Mouse (Mus musculus): ENCODE measurements around the gene Gli3. TPM values are rescaled to one million over a fixed set of nuclear protein-coding genes. Genes with fewer than 3 reads are reported as not detected.

Gli3 gene
- total and polyA plus RNA-seq, 2 experiments from 2014 or later = 1.9 to 8.1 TPM

DNA sequence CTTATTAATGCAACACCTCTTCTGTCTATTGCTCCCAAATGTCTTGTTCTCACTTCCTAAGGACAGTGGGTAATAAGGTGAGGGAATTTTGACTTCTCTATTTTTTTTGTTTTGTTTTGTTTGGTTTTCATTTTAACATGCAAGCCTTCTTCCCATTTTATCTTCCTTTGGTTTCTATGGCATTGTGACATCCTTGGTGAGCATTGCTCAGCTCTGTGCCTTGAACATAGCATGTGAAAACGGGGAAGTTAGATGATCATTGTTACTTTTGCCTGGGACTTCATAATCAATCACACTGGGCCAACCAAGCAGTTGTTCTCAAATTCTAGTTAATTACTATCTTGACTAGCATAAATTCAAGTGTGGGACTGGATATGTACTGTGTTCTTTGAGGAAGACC lies 258.4 kb downstream of the Gli3 start:
- Histone ChIP-seq H3K4me3 (ENCODE audit: low read depth, low read length) (no peak overlapping the region), H3K27ac (ENCODE audit: low read depth) (no peak overlapping the region), H3K27me3 (ENCODE audit: control insufficient read depth, insufficient read depth, low read length) (no peaks in the 10 kb centered on the region), H3K9ac (replicated peaks; ENCODE audit: low read depth, low read length) (no peak overlapping the region), H3K9me3 (replicated peaks; ENCODE audit: control insufficient read depth, low read length) (no peaks in the 10 kb centered on the region), H3K4me1 (ENCODE audit: control insufficient read depth, insufficient read depth) (no peaks in the 10 kb centered on the region), H3K36me3 (replicated peaks; ENCODE audit: control insufficient read depth, insufficient read depth, low read length) (no peaks in the 10 kb centered on the region), H3K4me2 (ENCODE audit: low read depth, low read length) (no peak overlapping the region)
- WGBS = 79% methylated on average over 1 of the region's 1 CpGs
- DNase-seq (ENCODE audit: low spot score) = no peak
- no peak for ATAC-seq (ENCODE audit: insufficient read depth, low read depth)
- TF ChIP-seq CTCF (IDR thresholded peaks at IDR 0.05; ENCODE audit: low read depth) (no peak), EP300 (IDR thresholded peaks at IDR 0.05; ENCODE audit: low read depth) (no peak)

DNA sequence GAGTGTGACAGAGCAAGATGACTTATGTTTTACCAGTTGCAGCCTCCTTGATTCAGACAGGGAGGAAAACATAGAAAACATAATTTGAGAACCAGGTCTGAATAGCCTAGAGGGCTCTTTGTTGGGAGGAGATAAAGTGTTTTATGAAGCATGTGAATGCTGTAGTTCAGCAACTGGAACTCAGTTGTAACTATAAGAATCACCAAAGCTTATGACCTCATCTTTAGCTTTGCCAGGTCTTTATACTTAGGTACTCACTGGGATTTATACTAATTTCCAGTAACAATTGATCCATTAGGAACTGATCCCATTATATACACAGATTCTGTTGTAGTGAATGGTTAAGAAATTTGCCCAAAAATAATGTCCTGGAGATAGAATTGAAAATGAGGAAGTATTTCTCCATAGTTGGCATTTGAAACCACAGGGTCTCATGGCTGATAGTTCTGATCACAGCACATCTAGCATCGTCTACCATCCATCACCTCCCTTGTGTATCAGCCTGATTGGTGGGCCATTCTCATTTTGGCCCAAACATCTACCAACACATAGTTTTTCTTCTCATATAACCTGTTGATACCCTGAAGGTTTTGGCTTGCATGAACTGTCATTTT lies 259.8 kb downstream of the Gli3 start:
- Histone ChIP-seq H3K4me2 (ENCODE audit: low read depth, low read length) (no peak overlapping the region), H3K36me3 (replicated peaks; ENCODE audit: control insufficient read depth, insufficient read depth, low read length) (no peaks in the 10 kb centered on the region), H3K27ac (ENCODE audit: low read depth) (no peak overlapping the region), H3K4me1 (ENCODE audit: control insufficient read depth, insufficient read depth) (no peaks in the 10 kb centered on the region), H3K9me3 (replicated peaks; ENCODE audit: control insufficient read depth, low read length) (no peaks in the 10 kb centered on the region), H3K9ac (replicated peaks; ENCODE audit: low read depth, low read length) (no peak overlapping the region), H3K27me3 (ENCODE audit: control insufficient read depth, insufficient read depth, low read length) (no peaks in the 10 kb centered on the region), H3K4me3 (ENCODE audit: low read depth, low read length) (no peak overlapping the region)
- TF ChIP-seq EP300 (IDR thresholded peaks at IDR 0.05; ENCODE audit: low read depth) (no peak), CTCF (IDR thresholded peaks at IDR 0.05; ENCODE audit: low read depth) (no peak)
- WGBS = 92% methylated on average over 1 of the region's 1 CpGs
- DNase-seq (ENCODE audit: low spot score) = no peak
- no peak for ATAC-seq (ENCODE audit: insufficient read depth, low read depth)

DNA sequence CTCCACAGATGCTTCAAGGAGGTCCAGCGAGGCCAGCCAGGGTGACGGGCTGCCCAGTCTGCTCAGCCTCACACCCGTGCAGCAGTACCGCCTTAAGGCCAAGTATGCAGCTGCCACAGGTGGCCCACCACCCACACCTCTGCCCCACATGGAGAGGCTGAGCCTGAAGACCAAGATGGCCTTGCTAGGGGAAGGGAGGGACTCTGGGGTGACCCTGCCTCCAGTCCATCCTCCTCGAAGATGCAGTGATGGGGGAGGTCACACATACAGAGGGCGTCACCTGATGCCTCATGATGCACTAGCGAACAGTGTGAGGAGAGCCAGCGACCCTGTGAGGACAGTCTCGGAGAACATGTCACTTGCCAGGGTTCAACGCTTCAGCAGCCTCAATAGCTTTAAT lies 261.7 kb downstream of the Gli3 start:
- no peak for TF ChIP-seq EP300 (IDR thresholded peaks at IDR 0.05; ENCODE audit: low read depth)
- TF ChIP-seq CTCF (IDR thresholded peaks at IDR 0.05; ENCODE audit: low read depth) = no peak
- peak; percentile 39; the same call in 1 of the 2 replicates for ATAC-seq (ENCODE audit: insufficient read depth, low read depth)

DNA sequence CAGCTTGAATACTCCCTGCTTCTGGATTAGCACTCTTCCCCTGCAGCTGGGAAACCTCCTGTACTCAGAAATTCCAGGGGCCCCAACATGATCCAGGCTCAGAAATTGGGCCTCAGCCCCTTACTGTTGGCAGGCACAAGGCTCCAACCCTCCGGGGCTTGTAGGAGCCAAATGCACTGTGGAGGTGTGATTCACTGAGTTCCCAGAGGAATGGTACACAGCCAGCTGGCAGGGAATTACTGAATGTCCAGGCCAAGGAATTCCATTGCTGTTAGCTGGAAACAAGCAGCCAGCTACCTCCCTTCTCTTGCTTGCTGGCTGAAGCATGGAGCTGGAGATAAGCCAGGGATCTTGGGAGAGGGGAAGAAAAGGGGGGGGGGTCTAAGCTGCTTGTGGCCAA lies 278.7 kb downstream of the Gli3 start:
- Histone ChIP-seq H3K4me2 (ENCODE audit: low read depth, low read length) (no peak overlapping the region), H3K9ac (replicated peaks; ENCODE audit: low read depth, low read length) (no peak overlapping the region), H3K36me3 (replicated peaks; ENCODE audit: control insufficient read depth, insufficient read depth, low read length) (no peaks in the 10 kb centered on the region), H3K9me3 (replicated peaks; ENCODE audit: control insufficient read depth, low read length) (no peaks in the 10 kb centered on the region; the same call in 1 of the 2 replicates), H3K4me1 (ENCODE audit: control insufficient read depth, insufficient read depth) (peaks cover 10% of the 10 kb centered on the region), H3K27ac (ENCODE audit: low read depth) (peak overlapping the region; percentile 53), H3K27me3 (ENCODE audit: control insufficient read depth, insufficient read depth, low read length) (no peaks in the 10 kb centered on the region), H3K4me3 (ENCODE audit: low read depth, low read length) (no peak overlapping the region)
- ATAC-seq (ENCODE audit: insufficient read depth, low read depth) (peak; percentile 91), DNase-seq (ENCODE audit: low spot score) (peak; percentile 84)
- WGBS = 12% methylated on average over 1 of the region's 1 CpGs
- TF ChIP-seq EP300 (IDR thresholded peaks at IDR 0.05; ENCODE audit: low read depth) (no peak), CTCF (IDR thresholded peaks at IDR 0.05; ENCODE audit: low read depth) (no peak)

More for the DNA sequence above, 261.7 kb downstream of the Gli3 start:
- Histone ChIP-seq H3K36me3 (replicated peaks; ENCODE audit: control insufficient read depth, insufficient read depth, low read length) (no peaks in the 10 kb centered on the region), H3K9ac (replicated peaks; ENCODE audit: low read depth, low read length) (no peak overlapping the region), H3K4me1 (ENCODE audit: control insufficient read depth, insufficient read depth) (no peaks in the 10 kb centered on the region), H3K4me3 (ENCODE audit: low read depth, low read length) (no peak overlapping the region), H3K4me2 (ENCODE audit: low read depth, low read length) (no peak overlapping the region), H3K27ac (ENCODE audit: low read depth) (no peak overlapping the region), H3K27me3 (ENCODE audit: control insufficient read depth, insufficient read depth, low read length) (no peaks in the 10 kb centered on the region), H3K9me3 (replicated peaks; ENCODE audit: control insufficient read depth, low read length) (no peaks in the 10 kb centered on the region)
- 85% methylated on average over 10 of the region's 10 CpGs for WGBS
- DNase-seq (ENCODE audit: low spot score) = no peak

DNA sequence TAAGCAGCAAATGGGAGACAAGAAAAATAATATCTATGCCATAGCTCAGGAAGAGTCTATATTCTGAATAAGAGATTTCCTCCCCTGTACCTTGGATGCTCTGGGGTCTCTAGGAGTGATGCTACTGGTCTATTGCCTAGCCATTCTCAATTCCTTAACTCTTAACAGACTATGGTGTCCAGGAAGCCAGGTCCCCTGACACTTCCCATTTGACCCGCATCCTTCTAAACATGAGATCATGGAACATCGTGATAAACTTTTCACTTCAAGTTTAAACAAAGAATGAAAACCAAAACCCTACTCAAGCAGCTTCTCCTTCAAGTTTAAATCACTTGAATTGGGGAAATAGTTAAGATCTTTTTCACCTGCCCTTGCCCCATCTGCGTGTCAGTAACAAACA lies 279.3 kb downstream of the Gli3 start:
- Histone ChIP-seq H3K27me3 (ENCODE audit: control insufficient read depth, insufficient read depth, low read length) (no peaks in the 10 kb centered on the region), H3K4me2 (ENCODE audit: low read depth, low read length) (no peak overlapping the region)
- TF ChIP-seq CTCF (IDR thresholded peaks at IDR 0.05; ENCODE audit: low read depth) = no peak
- no peak for TF ChIP-seq EP300 (IDR thresholded peaks at IDR 0.05; ENCODE audit: low read depth)

DNA sequence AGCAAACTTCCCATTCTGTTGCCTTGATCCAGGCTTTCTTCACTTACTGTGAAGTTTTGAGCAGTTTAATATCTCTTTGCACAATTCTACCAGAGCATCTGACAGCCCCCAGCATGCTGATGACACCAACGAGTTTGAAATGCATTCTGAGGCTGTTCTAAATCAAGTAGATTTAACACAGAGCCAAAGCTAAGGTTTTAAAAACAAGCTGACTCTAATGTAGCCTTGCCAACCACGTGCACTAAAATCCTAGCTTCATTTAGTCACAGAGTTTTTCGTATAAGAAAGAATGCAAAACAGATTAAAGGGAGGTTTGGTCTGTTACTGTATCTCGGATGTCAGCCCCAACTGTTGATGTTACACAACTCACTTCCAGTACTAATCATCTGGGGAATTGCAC lies 279.7 kb downstream of the Gli3 start:
- DNase-seq (ENCODE audit: low spot score) (peak; percentile 9), ATAC-seq (ENCODE audit: insufficient read depth, low read depth) (no peak)
- TF ChIP-seq EP300 (IDR thresholded peaks at IDR 0.05; ENCODE audit: low read depth) (no peak), CTCF (IDR thresholded peaks at IDR 0.05; ENCODE audit: low read depth) (no peak)
- no peaks in the 10 kb centered on the region for H3K36me3 ChIP-seq (replicated peaks; ENCODE audit: control insufficient read depth, insufficient read depth, low read length)
- no peak overlapping the region for H3K4me2 ChIP-seq (ENCODE audit: low read depth, low read length)
- H3K27ac ChIP-seq (ENCODE audit: low read depth) = no peak overlapping the region
- peaks cover 10% of the 10 kb centered on the region for H3K4me1 ChIP-seq (ENCODE audit: control insufficient read depth, insufficient read depth)
- 41% methylated on average over 4 of the region's 4 CpGs for WGBS
- no peak overlapping the region for H3K9ac ChIP-seq (replicated peaks; ENCODE audit: low read depth, low read length)
- H3K9me3 ChIP-seq (replicated peaks; ENCODE audit: control insufficient read depth, low read length) = peaks cover 4% of the 10 kb centered on the region; the same call in 1 of the 2 replicates
- H3K27me3 ChIP-seq (ENCODE audit: control insufficient read depth, insufficient read depth, low read length) = no peaks in the 10 kb centered on the region
- no peak overlapping the region for H3K4me3 ChIP-seq (ENCODE audit: low read depth, low read length)

More for the DNA sequence above, 279.3 kb downstream of the Gli3 start:
- H3K9ac ChIP-seq (replicated peaks; ENCODE audit: low read depth, low read length) = no peak overlapping the region
- H3K9me3 ChIP-seq (replicated peaks; ENCODE audit: control insufficient read depth, low read length) = peaks cover 3% of the 10 kb centered on the region; the same call in 1 of the 2 replicates
- no peak overlapping the region for H3K27ac ChIP-seq (ENCODE audit: low read depth)
- H3K36me3 ChIP-seq (replicated peaks; ENCODE audit: control insufficient read depth, insufficient read depth, low read length) = no peaks in the 10 kb centered on the region
- peak; percentile 21 for DNase-seq (ENCODE audit: low spot score)
- no peak overlapping the region for H3K4me3 ChIP-seq (ENCODE audit: low read depth, low read length)
- no peak for ATAC-seq (ENCODE audit: insufficient read depth, low read depth)
- WGBS = 51% methylated on average over 3 of the region's 3 CpGs
- H3K4me1 ChIP-seq (ENCODE audit: control insufficient read depth, insufficient read depth) = peaks cover 10% of the 10 kb centered on the region
